Mouse (Mus musculus) hindbrain, embryonic 12.5 days (tissue): ENCODE data around the gene Unkl. TPM values are rescaled to one million over a fixed set of nuclear protein-coding genes. Genes with fewer than 3 reads are reported as not detected.
"Not testable (repeated sequence)": the region's sequence is repeated elsewhere in the genome, so short reads cannot be mapped to it uniquely, and the experiment has no call there.

Experiments used
- ATAC-seq: fragments of 200-750 bp; cut with Nextera tagmentation; 2 replicates; pipeline ENCODE4 v1.8.0; 2017; ENCODE audit warnings: moderate TSS enrichment; ENCODE audit not compliant: low FRiP score
- H3K27ac ChIP-seq: fragments of 300-500 bp; sonication (generic); 2 replicates; pipeline ENCODE4 v1.5.1; 2016; ENCODE audit warnings: mild to moderate bottlenecking
- H3K27me3 ChIP-seq: fragments of 300-500 bp; sonication (generic); 2 replicates; pipeline ENCODE4 v1.6.1; 2016; ENCODE audit warnings: mild to moderate bottlenecking
- H3K36me3 ChIP-seq: fragments of 300-500 bp; sonication (generic); 2 replicates; pipeline ENCODE4 v1.6.1; 2016; ENCODE audit warnings: mild to moderate bottlenecking
- H3K4me1 ChIP-seq: fragments of 300-500 bp; sonication (generic); 2 replicates; pipeline ENCODE4 v1.6.1; 2016
- H3K4me2 ChIP-seq: fragments of 300-500 bp; sonication (generic); replicated peaks from 2 replicates; pipeline ENCODE4 v1.6.1; 2016; ENCODE audit warnings: mild to moderate bottlenecking
- H3K4me3 ChIP-seq: fragments of 300-500 bp; sonication (generic); 2 replicates; pipeline ENCODE4 v1.5.1; 2016; ENCODE audit warnings: mild to moderate bottlenecking
- H3K9ac ChIP-seq: fragments of 300-500 bp; sonication (generic); 2 replicates; pipeline ENCODE4 v1.6.1; 2016; ENCODE audit warnings: mild to moderate bottlenecking, moderate library complexity
- H3K9me3 ChIP-seq: fragments of 300-500 bp; sonication (generic); replicated peaks from 2 replicates; pipeline ENCODE4 v1.6.1; 2016; ENCODE audit warnings: mild to moderate bottlenecking
- WGBS: fragments of 180-500 bp; shearing (Covaris S2); methylation state at CpG from one replicate; pipeline ENCODE4 v1.1.7; 2016; 5-methylcytosine and 5-hydroxymethylcytosine counted together
- polyA plus RNA-seq: library from polyadenylated mRNA; unstranded; fragments of >200 nt; fragmentation: Nextera tagmentation; extraction: Ambion mirVana; gene quantifications from 2 replicates; pipeline ENCODE4 v1.2.1, GENCODE M21; 2016

Unkl gene
- polyA plus RNA-seq, 1 experiment from 2014 or later, result 13.0 TPM

DNA sequence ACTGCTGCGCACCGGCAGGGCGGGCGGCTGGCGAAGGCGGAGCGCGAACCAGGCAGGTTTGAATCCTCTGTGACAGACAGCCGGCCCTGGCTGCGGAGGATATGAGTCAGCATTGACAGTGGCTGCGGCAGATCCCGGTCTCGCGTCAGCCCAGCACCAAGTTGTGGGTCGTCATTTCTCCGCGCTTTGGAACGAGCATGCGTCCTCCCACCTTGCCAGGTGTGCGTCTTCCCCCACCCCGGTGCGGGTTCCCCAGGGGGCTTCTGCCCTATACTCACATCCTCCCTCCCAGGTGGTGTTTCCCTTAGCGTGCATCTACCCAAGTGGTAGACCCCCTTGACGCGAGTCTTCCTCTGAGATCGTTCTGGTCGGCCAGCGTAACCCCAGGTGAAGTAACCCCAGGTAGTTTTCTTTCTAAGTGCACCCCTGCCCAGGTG, 34.3 kb downstream of the Unkl start:
- H3K9me3 ChIP-seq, H3K9ac ChIP-seq, H3K27ac ChIP-seq, H3K27me3 ChIP-seq: not testable (repeated sequence)
- Histone ChIP-seq H3K36me3 (peaks cover 39% of the 10 kb centered on the region), H3K4me1 (peaks cover 18% of the 10 kb centered on the region), H3K4me3 (peak overlapping the region; percentile 37), H3K4me2 (peak overlapping the region; percentile 61)
- ATAC-seq, result peak; percentile 80
- WGBS, result 14% methylated on average over 14 of the region's 28 CpGs

DNA sequence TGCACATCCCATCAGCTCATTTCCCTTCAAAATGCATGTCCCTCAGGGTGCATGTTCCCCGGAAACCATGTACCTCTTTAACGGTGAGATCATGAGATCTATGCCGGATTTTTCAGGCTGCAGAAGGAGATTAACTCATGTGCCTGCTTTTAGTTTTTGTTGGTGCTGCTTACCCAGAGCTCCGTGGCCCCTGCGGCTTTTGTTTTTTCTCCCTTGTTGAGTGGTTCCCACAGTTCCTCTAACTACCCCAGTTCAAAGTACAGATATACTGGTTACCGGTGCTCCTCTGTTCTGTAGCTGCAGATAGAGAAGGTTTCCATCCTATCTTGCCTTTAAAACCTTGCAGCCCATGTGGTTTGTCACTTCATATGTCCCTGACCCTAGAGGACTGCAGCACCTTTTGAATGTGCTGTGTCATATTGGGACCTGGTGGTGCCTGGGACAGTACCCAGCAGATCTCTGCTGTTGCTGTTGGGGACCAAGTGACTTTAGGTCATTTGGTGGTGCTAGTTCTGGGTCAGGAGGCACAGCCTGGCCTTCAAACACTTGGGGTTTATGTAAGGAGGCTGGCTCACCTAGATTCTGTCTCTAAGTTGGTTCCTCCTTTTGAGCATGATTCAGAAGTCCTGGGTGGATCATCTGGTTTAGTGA, 34.9 kb downstream of the Unkl start:
- peaks cover 18% of the 10 kb centered on the region for H3K4me1 ChIP-seq
- no peak for ATAC-seq
- 41% methylated on average over 6 of the region's 6 CpGs for WGBS
- H3K27ac ChIP-seq, result no peak overlapping the region
- no peaks in the 10 kb centered on the region for H3K27me3 ChIP-seq
- H3K9ac ChIP-seq, result no peak overlapping the region
- no peaks in the 10 kb centered on the region for H3K9me3 ChIP-seq
- 0 out of 2 replicates have a peak overlapping the region, but pooled peaks have one; percentile 37 for H3K4me3 ChIP-seq
- peaks cover 39% of the 10 kb centered on the region for H3K36me3 ChIP-seq
- peak overlapping the region; percentile 61 for H3K4me2 ChIP-seq

DNA sequence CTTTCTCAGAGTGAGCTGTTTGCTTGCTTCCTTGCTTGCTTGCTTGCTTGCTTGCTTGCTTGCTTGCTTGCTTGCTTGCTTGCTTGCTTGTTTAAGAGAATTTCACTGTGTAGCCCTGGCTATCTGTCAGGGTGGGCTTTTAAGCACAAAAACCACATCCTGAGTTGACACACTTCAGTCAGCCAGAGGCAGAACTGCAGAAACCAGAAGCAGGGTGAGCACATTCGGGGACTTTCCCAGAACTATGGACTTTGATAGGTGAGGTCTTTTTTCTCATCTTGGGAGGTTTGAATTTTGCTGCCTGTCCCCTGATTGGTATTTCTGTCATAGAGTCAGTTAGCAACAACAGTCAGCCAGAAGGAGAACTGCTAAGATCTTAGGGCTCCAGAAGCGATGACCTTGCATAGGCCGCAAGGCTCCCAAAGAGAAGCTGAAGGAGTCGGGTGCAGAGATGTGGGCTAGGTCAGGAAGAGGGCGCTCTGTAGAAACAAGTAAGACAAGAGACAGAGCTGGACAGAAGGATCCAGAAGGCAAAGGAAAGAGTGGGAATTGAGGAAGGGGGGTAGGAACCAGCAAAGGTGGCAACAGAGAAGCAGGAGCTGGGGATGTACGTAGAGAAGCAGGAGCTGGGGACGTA, 36.5 kb downstream of the Unkl start:
- no peak for ATAC-seq
- WGBS, result 94% methylated on average over 7 of the region's 7 CpGs
- no peaks in the 10 kb centered on the region for H3K9me3 ChIP-seq
- H3K4me1 ChIP-seq, result peaks cover 18% of the 10 kb centered on the region
- H3K9ac ChIP-seq, result no peak overlapping the region; the same call in 1 of the 2 replicates
- H3K27me3 ChIP-seq, result no peaks in the 10 kb centered on the region
- no peak overlapping the region for H3K4me3 ChIP-seq
- H3K4me2 ChIP-seq, result no peak overlapping the region
- H3K27ac ChIP-seq, result no peak overlapping the region
- H3K36me3 ChIP-seq, result peaks cover 44% of the 10 kb centered on the region

DNA sequence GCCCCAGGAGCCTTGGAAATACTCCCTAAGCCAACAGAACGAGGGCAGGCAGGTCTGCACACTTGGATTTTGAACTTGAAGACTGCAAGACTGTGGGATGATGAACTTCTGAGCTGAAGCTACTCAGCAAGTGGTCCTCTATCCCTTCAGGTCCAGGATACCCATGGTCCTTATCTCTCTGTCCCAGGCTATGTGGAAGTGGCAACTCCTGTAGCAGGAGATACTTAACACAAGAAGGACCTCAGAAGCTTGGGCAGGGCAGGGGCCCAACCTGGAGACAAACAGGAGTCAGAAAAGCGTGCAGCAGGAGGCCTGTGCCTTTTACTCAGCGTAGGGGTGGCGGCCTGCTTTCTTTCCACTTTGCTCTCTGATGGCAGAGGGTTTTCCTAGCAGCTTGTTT, 37.5 kb downstream of the Unkl start:
- Histone ChIP-seq H3K36me3 (peaks cover 43% of the 10 kb centered on the region), H3K27ac (no peak overlapping the region), H3K9ac (no peak overlapping the region), H3K27me3 (no peaks in the 10 kb centered on the region), H3K4me3 (no peak overlapping the region), H3K4me1 (peaks cover 18% of the 10 kb centered on the region), H3K9me3 (no peaks in the 10 kb centered on the region), H3K4me2 (no peak overlapping the region)
- 86% methylated on average over 4 of the region's 4 CpGs for WGBS
- ATAC-seq, result no peak

DNA sequence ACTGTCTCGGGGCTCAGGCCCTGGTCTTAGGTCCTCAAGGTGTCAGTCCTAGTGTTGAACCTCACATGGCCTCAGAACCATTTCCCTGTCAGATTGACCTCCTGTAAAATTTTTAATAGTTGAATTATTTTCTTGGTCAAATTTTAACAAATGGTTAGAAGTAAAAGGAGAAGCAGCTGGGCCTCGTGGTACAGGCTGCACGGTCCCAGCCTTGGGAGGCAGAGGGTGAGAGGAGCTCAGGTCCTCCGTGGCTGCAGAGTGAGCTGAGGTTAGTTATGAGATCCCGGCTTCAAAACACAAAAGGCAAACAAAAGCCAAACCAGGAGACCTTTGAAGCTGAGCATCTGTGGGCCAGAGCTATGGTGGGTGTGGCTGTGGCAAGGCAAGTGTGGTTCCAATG, 39.8 kb downstream of the Unkl start:
- Histone ChIP-seq H3K27ac (no peak overlapping the region), H3K4me2 (no peak overlapping the region), H3K9ac (no peak overlapping the region), H3K9me3 (no peaks in the 10 kb centered on the region), H3K4me1 (no peaks in the 10 kb centered on the region), H3K36me3 (peaks cover 51% of the 10 kb centered on the region), H3K4me3 (no peak overlapping the region), H3K27me3 (no peaks in the 10 kb centered on the region)
- WGBS, result 86% methylated on average over 5 of the region's 5 CpGs
- ATAC-seq, result no peak

DNA sequence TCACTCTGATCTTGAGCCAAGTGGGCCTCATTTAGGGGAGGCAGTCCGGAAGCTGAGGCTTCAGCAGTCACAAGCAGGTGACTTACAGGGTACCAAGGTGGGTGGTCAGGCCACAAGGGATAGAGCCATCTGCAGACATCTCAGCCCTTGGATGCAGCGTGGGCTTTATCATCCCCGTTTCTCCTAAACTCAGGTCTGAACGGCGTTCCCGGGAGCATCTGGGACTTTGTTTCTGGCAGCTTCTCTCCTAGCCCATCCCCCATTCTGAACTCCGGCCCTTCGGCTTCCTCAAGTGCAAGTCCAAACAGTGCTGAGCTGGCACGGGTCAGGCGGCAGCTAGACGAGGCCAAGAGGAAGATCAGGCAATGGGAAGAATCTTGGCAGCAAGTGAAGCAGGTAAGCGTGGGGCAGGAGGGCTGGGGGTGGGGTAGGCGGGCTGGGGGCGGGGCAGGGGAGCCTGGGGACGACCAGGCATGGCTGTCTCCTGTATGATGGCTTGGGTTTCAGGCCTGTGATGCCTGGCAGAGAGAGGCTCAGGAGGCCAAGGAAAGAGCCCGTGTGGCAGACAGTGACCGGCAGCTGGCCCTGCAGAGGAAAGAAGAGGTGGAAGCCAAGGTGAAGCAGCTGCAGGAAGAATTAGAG, 41.9 kb downstream of the Unkl start:
- H3K27me3 ChIP-seq, H3K27ac ChIP-seq, H3K4me2 ChIP-seq, H3K4me1 ChIP-seq, H3K4me3 ChIP-seq, H3K9ac ChIP-seq, H3K9me3 ChIP-seq, ATAC-seq: not testable (repeated sequence)
- 83% methylated on average over 17 of the region's 17 CpGs for WGBS
- peaks cover 54% of the 10 kb centered on the region for H3K36me3 ChIP-seq

DNA sequence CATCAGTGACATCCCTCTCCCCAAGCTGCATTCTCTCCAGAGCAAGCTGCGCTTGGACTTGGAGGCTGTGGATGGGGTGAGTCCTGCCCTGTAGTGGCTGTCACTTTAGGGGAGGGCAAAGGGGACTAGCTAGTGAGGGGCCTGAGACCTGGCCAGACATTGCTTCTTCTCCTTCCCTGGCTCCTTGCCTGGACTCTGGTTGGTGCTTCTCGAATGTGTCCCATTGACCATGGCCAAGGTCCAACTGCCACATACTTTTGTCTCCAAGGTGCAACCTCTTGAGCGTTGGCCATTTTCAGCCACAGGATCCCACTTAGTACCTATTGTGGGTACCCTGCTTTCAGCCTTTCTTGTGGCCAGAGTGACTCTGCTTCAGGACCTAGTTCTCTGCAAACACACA, 42.5 kb downstream of the Unkl start:
- peaks cover 59% of the 10 kb centered on the region for H3K36me3 ChIP-seq
- no peaks in the 10 kb centered on the region for H3K27me3 ChIP-seq

DNA sequence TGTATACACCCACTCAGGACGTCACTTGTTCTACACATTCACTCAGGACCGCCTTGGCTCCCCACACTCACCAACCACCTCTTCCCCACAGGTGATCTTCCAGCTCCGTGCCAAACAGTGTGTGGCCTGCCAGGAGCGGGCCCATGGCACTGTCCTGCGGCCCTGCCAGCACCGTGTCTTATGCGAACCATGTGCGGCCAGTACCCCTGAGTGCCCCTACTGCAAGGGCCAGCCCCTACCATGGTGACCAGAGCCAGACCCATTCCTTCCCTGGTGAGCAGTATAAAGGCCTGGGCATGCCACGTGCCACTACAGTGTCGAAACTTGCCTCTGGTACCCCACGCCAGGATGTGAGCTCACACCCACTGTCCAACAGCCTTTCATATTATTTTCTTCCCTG, 43.4 kb downstream of the Unkl start:
- WGBS, result 84% methylated on average over 7 of the region's 11 CpGs
- 0 out of 2 replicates have a peak, but pooled peaks have one; percentile 66 for ATAC-seq

More for the DNA sequence above, 42.5 kb downstream of the Unkl start:
- ATAC-seq, result no peak
- no peak overlapping the region for H3K9ac ChIP-seq
- no peak overlapping the region for H3K4me2 ChIP-seq
- WGBS, result 98% methylated on average over 3 of the region's 3 CpGs
- H3K27ac ChIP-seq, result no peak overlapping the region
- no peaks in the 10 kb centered on the region for H3K9me3 ChIP-seq
- no peak overlapping the region for H3K4me3 ChIP-seq
- no peaks in the 10 kb centered on the region for H3K4me1 ChIP-seq

DNA sequence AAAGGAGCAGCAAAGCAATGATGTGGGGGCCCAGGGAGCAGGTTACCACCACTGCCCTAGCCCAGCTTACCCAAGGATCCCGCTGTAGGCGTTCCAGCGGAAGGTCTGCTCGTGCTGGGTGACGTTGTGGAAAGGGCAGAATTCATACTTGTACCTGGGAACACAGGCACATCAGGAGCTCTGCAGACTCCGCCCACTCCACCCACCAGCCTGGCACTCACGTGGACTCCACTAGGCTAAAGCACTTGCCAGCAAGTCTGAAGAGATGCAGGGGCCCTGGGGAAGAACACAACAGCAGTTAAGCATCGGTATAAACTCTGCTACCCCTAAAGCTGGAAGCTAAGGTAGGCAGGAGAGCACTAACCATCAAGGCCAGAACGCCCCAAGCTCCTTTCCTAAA, 47.4 kb downstream of the Unkl start:
- H3K4me3 ChIP-seq, result no peak overlapping the region
- H3K4me1 ChIP-seq, result peaks cover 12% of the 10 kb centered on the region
- H3K27me3 ChIP-seq, result no peaks in the 10 kb centered on the region
- H3K9me3 ChIP-seq, result no peaks in the 10 kb centered on the region
- WGBS, result 86% methylated on average over 9 of the region's 9 CpGs
- no peak for ATAC-seq
- H3K36me3 ChIP-seq, result peaks cover 28% of the 10 kb centered on the region
- no peak overlapping the region for H3K9ac ChIP-seq
- H3K27ac ChIP-seq, result no peak overlapping the region
- H3K4me2 ChIP-seq, result no peak overlapping the region

More for the DNA sequence above, 43.4 kb downstream of the Unkl start:
- H3K4me3 ChIP-seq, H3K9me3 ChIP-seq, H3K27ac ChIP-seq, H3K4me1 ChIP-seq, H3K9ac ChIP-seq, H3K27me3 ChIP-seq, H3K4me2 ChIP-seq: not testable (repeated sequence)
- H3K36me3 ChIP-seq, result peaks cover 55% of the 10 kb centered on the region

DNA sequence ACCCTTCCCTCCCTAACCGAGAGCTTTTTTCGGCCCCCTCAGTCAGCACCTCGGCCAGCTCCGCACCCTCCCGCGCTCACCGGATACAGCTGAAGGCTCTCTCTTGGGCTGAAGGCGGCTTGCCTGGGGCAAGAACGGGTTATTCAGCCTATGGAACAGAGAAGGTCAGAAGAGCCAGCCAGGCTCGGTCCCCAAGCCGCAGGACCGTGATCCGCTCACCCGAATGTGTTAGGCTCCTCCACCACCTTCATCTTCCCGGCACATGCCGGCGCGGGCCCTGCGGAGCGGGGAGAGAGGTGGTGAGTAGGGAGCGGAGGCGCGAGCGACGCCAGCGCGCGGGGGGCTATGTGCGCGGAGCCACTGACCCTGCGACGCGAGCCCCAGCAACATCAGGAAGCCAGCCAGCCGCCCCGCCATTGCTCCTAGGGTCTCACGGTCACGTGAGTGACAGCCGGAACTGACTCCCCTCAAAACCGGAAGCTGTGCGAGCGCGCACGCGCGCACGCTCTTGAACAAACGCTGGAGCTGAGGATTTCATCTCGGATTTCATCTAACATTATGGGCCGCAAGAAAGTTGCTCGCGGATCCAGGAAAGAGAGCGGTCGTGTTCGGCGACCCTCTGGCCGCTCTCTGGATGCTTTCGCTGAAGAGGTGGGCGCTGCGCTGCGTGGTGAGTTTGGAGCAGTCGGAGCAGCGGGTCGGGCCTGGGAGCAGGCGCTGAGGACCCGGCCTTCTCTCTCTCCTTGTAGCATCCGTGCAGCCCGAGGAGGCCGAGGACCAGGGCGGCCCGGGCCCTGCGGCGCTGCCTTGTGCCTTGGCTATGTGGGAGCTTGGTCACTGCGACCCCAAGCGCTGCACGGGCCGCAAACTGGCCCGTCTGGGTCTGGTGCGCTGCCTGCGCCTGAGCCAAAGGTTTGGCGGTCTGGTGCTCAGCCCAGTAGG, 51.8 kb downstream of the Unkl start, which contains the start of the genes Gnptg and Tsr3:
Gene Gnptg, minus strand, starts transcription at position 430 of the 942 bp plus-strand sequence.
Gene Tsr3, plus strand, starts transcription at position 476 of the 942 bp plus-strand sequence.
- H3K4me1 ChIP-seq, result peaks cover 23% of the 10 kb centered on the region
- ATAC-seq, result peak; percentile 87
- peak within 1 kb of the TSS; percentile 89 for H3K4me2 ChIP-seq
- under 1% methylated on average over 80 of the region's 80 CpGs for WGBS
- peak within 1 kb of the TSS; percentile 81 for H3K27ac ChIP-seq
- H3K9ac ChIP-seq, result peak within 1 kb of the TSS; percentile 98
- peak within 1 kb of the TSS; percentile 99 for H3K4me3 ChIP-seq
- no peaks in the 10 kb centered on the region for H3K9me3 ChIP-seq
- H3K27me3 ChIP-seq, result no peaks in the 10 kb centered on the region
- H3K36me3 ChIP-seq, result peaks cover 41% of the 10 kb centered on the region

DNA sequence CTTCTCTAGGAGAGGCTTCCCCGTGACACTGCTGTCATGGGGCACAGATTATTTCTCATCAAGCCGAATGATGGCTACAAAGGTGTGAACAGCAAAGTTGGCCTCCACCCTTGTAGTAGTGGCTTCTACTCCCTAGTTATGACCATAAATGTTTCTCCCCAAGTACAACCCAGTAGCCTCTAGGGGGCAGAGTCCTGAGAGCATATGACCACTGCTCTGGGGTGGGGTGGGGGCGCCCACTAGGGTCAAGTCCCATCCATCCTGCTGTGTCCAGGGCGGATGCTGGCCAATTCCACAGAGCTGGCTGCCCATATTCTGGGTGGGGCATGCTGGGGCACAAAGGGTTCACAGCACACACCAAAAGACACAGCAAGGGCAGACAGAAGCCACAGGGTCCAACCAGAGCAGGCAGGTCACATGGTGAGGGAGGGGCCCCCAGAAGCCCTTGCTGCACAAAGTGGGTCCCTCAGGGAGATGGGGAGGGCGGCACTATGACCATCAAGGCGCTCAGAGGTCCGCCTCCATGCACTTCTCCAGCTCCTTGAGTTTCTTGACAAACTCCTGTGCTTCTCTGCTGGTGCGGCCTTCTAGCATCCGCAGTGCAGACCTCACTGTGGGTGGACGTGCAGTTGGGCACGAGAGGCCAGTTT, 55.1 kb downstream of the Unkl start:
- 88% methylated on average over 11 of the region's 11 CpGs for WGBS
- no peak overlapping the region for H3K9ac ChIP-seq
- peaks cover 40% of the 10 kb centered on the region for H3K36me3 ChIP-seq
- H3K4me2 ChIP-seq, result no peak overlapping the region
- no peak overlapping the region for H3K27ac ChIP-seq
- no peak for ATAC-seq
- peaks cover 19% of the 10 kb centered on the region for H3K4me1 ChIP-seq
- H3K27me3 ChIP-seq, result no peaks in the 10 kb centered on the region
- no peaks in the 10 kb centered on the region for H3K9me3 ChIP-seq
- no peak overlapping the region for H3K4me3 ChIP-seq
